Comparison of ENCODE assay signal across 20 mouse cellular contexts in genomic region chr10:79673054-79673453, GRCm38 (mm10).
A peak's percentile ranks its signal among the peaks of the same experiment; 100 is the strongest.
DNase-seq lines count a peak whose midpoint lies in the region; ATAC-seq lines count a peak whose summit lies in the region.
"Had no signal": no experiment of that assay in that cellular context is flagged by ENCODE, and none has a peak within 500 bp of the region (broad histone marks: within the 10 kb centered on the region; RNA-seq: fewer than 3 reads in every experiment).

No protein-coding gene starts in this region.

- DNase-seq in cerebellum, adult 11 months, result peak; percentile 14
- peak; percentile 44 for DNase-seq in cerebellum, adult 9-11 months
- DNase-seq in cerebellum, postnatal 25 days, result no peak
- peak; percentile 82 for DNase-seq in ES-CJ7 (ENCODE audit: low read depth, low spot score)
- DNase-seq in lung, postnatal 10 days, result no peak
- DNase-seq in urinary bladder, postnatal 10 days (ENCODE audit: low spot score), result no peak
- DNase-seq: adrenal gland, postnatal 14 days; B cell, adult 2 months; gastrocnemius, postnatal 36 days; heart, adult 11 months; heart, postnatal 10 days; heart, postnatal 4 days; kidney, adult 8-10 months had no signal

- ATAC-seq in cerebellum, adult (ENCODE audit: insufficient number of reproducible peaks, low FRiP score, low TSS enrichment), result no peak
- ATAC-seq: activated CD4-positive, CD25-positive, alpha-beta regulatory T cell, adult 4 months; CD4-positive, CD25-positive, alpha-beta regulatory T cell, adult 4 months; forebrain, embryonic 14.5 days; hindbrain, embryonic 16.5 days; inflammation-experienced regulatory T-cells, adult 6 months; intestine, postnatal 0 days had no signal

Comparison
In these comparisons a context has a peak if more than half of its experiments do, and no peak if none do; other contexts are left out.
1. DNase-seq: peak in cerebellum, adult 11 months (single experiment), cerebellum, adult 9-11 months (single experiment) and ES-CJ7 (single experiment); none in cerebellum, postnatal 25 days (0 of 2), lung, postnatal 10 days (single experiment) and urinary bladder, postnatal 10 days (single experiment).